Mouse (Mus musculus) left cerebral cortex, adult 8-10 months (tissue): ENCODE data around the gene Spcs2. TPM values are rescaled to one million over a fixed set of nuclear protein-coding genes. Genes with fewer than 3 reads are reported as not detected.
"Not testable (repeated sequence)": the region's sequence is repeated elsewhere in the genome, so short reads cannot be mapped to it uniquely, and the experiment has no call there.

ENCODE experiments used
- DNase-seq, 2 experiments: peaks; one replicate each; pipeline ENCODE4 v3.0.0; 2022; ENCODE audit warnings: low spot score in 2 of 2
- total RNA-seq, 4 experiments: library from RNA; stranded (reverse); gene quantifications; 2 replicates each; pipeline ENCODE4 v1.2.4; 2022

Gene Spcs2
- total RNA-seq, 4 experiments from 2014 or later: 93.8 to 95.8 (median 95.0) TPM

DNA sequence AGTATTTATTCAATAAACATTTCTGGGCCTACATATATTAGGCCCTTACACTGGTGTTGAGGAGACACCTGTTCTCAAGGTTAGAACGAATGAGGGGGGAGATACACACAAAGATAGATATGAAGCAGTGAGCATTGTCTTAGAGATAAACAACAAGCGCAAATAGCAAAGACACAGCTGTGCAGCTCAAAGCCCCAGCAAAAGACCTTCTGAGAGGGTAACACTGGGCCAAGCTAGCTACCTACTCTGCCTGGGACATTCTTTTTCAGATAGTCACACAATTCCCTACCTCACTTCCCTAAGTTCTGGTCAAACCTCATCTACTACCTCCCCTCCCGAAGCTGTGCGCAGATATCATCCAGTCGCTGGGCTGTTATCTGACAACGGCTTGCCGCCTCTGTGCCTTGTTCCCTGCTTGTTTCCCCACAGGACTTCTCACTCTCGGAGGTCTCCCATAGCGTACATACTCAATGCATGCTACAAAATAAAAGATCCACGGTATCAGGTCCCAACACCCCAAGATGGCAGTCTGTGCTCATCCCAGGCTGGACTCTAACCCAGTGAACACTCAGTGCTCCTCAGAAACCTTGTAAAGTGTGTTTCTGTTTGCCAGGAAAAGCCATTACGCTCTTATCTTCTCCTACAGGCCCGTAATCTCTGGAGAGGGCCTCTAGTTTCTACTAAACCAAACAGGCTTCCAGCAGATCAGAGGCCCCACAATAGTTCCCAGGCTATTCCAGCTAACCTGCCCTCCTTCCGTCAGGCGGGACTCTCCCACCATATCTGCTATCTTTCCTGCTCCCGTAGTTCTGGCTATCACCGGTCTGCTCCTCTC is 38.4 kb downstream of the Spcs2 start:
- no peak for DNase-seq

GRCm38 (mm10) chr7:99823045-99823663 is 40.1 kb downstream of the Spcs2 start:
- no peak for DNase-seq

GRCm38 (mm10) chr7:99822426-99822825 is 40.8 kb downstream of the Spcs2 start:
- no peak for DNase-seq

GRCm38 (mm10) chr7:99821953-99822352 is 41.3 kb downstream of the Spcs2 start:
- DNase-seq: no peak

DNA sequence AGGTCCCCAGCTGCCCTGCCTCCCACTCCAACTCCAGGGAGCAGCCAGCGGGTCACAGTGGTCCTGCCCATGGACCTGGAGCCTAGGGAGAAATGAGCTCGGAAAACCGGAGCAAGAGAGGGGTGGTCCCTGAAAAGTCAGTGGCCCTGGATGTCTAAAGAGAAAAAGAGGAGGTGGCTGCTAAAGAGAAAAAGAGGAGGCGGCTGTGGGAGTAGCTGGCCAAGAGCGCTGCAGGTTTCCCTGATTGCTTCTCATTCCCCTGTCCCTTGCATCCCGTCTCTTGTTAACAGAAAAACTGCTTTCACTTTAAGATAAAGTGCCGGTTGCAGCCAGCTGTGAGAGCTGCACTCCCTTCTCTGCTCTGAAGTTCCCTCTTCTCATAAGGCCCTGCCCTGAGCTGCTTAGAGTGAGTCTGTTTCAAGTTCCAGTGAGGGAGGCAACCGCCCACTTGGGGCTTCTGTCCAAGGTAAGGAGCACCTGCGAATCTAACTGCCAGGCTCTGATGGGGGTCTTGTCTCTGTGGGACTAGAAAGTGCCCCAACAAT is 45.0 kb downstream of the Spcs2 start:
- not testable (repeated sequence) for DNase-seq

DNA sequence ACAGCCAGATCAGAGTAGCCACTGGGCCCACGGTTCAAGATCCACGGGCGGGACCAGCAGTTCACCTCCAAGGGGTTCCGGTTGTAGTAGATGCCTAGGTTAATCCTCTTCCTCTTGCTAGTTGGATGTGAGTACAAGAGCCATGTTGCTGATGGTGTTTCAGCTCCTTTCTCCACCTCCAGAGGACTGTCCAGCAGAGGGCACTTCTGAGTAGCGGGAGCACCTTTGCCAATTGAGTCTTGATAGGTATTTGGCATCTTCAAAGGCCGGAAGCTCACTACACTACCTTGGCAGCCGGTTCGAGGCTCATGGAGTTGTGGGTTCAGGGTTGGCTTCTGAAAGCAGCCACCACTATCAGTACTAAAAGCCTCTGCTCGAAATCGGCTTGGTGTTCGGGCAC is 49.9 kb downstream of the Spcs2 start:
- DNase-seq: no peak

- no peak for DNase-seq
Measured at GRCm38 (mm10) chr7:99811661-99812060, 51.6 kb downstream of the Spcs2 start.

DNA sequence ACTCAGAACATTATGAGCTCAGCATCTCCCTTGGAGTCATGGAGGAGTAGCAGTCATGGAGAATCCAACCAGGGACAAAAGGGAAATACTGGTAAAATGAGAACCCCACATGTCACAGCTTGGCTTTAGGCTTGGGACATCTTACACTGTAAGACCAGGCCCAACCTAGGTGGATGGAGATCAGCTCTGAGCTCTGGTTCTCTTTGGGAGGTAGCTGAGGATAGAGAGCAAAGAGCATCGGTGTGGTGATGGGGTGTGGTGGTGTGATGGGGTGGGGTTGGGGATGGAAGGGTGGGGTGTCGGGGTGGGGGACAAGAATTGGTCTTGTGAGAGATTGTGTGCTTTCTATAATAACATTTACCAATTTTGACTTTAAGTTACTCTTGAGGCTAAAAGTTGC is 52.4 kb downstream of the Spcs2 start:
- no peak for DNase-seq

- DNase-seq: not testable (repeated sequence)
Measured at GRCm38 (mm10) chr7:99807043-99807442, 56.2 kb downstream of the Spcs2 start.

DNA sequence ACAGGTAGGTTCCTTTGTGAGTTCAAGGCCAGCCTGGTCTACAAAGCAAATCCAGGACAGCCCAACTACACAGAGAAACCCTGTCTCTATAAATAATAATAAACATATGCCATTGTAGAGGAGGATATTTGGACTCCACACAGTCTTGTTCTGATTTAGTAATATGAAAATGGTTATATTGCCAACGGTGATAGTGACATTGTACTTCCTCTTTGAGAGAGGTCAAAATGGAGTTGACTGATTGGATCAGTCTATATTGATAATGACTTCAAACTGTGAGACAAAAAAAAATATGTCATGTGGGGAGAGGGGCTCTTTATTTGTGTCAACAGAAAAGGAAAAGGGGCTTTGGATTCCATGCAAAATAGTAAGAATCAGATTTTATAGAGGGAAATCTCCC is 57.9 kb downstream of the Spcs2 start:
- no peak for DNase-seq

- not testable (repeated sequence) for DNase-seq
Measured at GRCm38 (mm10) chr7:99804033-99804432, 59.2 kb downstream of the Spcs2 start.

- no peak for DNase-seq
Measured at GRCm38 (mm10) chr7:99803535-99803934, 59.7 kb downstream of the Spcs2 start.

DNA sequence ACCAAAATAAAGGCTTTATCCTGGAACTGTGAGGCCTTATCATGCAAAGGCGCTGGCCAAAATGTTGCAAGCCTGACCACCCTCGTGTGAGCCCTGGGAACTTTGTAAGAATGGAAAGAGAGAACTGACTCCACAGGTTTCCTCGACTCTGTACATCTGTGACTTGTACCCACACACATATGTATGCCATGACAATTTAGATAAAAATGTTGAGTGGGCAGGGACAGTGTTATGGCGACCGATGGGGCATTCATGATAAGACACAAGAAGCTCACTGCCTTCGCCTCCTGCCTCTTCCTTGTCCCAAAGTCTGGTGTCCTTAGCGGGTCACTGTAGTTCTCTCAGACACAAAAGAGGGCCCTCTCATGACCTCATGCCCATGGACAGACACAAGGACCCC is 64.1 kb downstream of the Spcs2 start:
- no peak for DNase-seq

DNA sequence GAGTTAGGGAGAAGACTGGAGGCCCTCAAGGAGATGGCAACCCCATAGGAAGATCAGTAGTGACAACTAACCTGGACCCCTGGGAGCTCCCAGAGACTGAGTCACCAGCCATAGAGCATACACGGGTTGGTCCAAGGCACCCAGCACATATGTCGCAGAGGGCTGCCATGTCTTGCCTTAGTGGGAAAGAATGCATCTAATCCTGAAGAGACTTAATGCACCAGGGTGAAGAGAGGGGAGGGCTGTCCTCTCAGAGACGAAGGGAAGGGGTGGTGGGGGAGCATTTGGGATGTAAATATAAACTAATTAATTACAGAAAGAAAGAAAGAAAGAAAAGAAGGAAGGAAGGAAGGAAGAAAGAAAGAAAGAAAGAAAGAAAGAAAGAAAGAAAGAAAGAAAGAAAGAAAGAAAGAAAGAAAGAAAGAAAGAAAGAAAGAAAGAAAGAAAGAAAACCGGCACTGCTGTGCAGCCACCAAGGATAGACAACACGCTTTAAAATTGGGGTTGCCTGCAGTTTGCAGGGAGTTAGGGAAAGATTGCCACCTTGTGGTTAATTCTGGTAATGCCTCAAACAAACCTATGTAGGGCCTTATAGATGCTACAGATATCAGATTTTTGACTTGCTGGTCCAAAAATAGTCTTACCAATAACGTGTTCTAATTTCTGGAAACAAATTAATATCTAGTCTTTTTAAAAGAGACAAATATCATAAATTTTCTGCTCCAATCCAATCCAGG is 65.2 kb downstream of the Spcs2 start:
- DNase-seq: peak in 1 of 2 experiments; percentile 10

GRCm38 (mm10) chr7:99797261-99797660 is 66.0 kb downstream of the Spcs2 start:
- DNase-seq: no peak

- no peak for DNase-seq
Measured at GRCm38 (mm10) chr7:99796471-99796870, 66.8 kb downstream of the Spcs2 start.

- no peak for DNase-seq
Measured at GRCm38 (mm10) chr7:99795192-99795981, 67.9 kb downstream of the Spcs2 start.

GRCm38 (mm10) chr7:99794096-99794495 is 69.2 kb downstream of the Spcs2 start:
- no peak for DNase-seq

DNA sequence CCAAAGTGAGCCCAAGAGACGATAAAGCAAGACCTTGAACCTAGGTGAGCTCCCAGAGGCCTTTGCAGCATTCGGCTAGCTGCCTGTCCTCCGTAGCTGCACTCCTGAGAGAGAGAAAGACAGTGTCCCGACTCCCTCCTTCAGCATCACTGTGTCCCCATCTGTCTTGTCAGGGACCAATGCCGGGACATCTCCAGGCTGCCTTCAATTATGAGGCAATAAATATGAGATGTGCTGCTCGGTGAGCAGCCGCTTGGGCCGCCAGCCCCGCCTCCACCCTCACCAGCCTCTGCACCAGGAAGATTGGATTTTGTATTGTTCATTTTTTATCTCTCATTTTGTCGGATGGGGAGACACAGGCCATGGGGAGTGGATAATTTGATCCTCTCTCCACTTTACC is 72.4 kb downstream of the Spcs2 start:
- DNase-seq: no peak

DNA sequence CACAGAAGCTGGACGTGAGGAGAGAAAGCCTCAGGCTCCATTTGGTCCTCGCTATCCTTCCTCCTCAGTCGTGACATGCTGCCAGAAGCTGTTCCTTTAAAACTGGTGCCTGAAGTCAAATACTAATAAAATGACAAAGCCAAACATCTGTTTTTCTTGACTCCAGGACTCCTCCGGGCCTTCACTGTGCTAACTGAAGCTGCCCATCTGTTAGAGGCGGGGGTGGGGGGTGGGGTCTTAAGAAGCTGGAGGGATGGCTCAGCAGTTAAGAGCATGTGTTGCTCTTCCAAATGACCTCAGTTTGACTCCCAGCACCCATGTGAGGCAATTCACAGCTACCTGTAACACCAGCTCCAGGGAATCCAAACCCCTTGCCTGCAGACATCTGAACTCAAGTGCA is 74.7 kb downstream of the Spcs2 start:
- DNase-seq: no peak

GRCm38 (mm10) chr7:99787935-99788334 is 75.3 kb downstream of the Spcs2 start:
- no peak for DNase-seq
